Mouse (Mus musculus) ES-E14 (cell line): ENCODE measurements around the gene Msx1. TPM values are rescaled to one million over a fixed set of nuclear protein-coding genes. Genes with fewer than 3 reads are reported as not detected.

Experiments
- DNase-seq: peaks from one replicate; pipeline ENCODE4 v3.0.0-alpha.2; 2013; ENCODE audit warnings: low read depth, low spot score
- H3K27ac ChIP-seq: 2 replicates; pipeline ENCODE4 v1.5.1; 2012; ENCODE audit warnings: low read depth, mild to moderate bottlenecking, low read length, moderate library complexity, mixed read lengths; ENCODE audit not compliant: poor library complexity, insufficient read depth, severe bottlenecking
- H3K36me3 ChIP-seq: 2 replicates; pipeline ENCODE4 v1.6.1; 2012; ENCODE audit warnings: mild to moderate bottlenecking, low read length, moderate library complexity, mixed read lengths; ENCODE audit not compliant: control insufficient read depth, poor library complexity, insufficient read depth, severe bottlenecking
- H3K4me1 ChIP-seq, 2 experiments: fragments of 150-350 bp in 1 of 2; sonication (generic) in 1 of 2; 2 replicates each; pipeline ENCODE4 v1.6.1; 2012; ENCODE audit warnings: low read length in 2 of 2, mild to moderate bottlenecking in 1 of 2, mixed read lengths in 1 of 2; ENCODE audit not compliant: control insufficient read depth in 2 of 2, insufficient read depth in 2 of 2, poor library complexity in 1 of 2
- H3K4me3 ChIP-seq, 2 experiments: fragments of 150-350 bp in 1 of 2; sonication (generic) in 1 of 2; 2 replicates each; pipeline ENCODE4 v1.5.1; 2012; ENCODE audit warnings: low read length in 2 of 2, low read depth in 1 of 2, mild to moderate bottlenecking in 1 of 2, mixed read lengths in 1 of 2; ENCODE audit not compliant: insufficient read depth in 1 of 2, poor library complexity in 1 of 2, severe bottlenecking in 1 of 2
- H3K9ac ChIP-seq: 2 replicates; pipeline ENCODE4 v1.6.1; 2012; ENCODE audit warnings: low read depth, mild to moderate bottlenecking, low read length, mixed read lengths; ENCODE audit not compliant: poor library complexity, insufficient read depth, severe bottlenecking
- H3K9me3 ChIP-seq: fragments of 150-350 bp; sonication (generic); 2 replicates; pipeline ENCODE4 v1.6.1; 2012; ENCODE audit warnings: low read depth, mild to moderate bottlenecking, low read length; ENCODE audit not compliant: control insufficient read depth, insufficient read depth
- CHD2 ChIP-seq: IDR thresholded peaks from 2 replicates; pipeline ENCODE4 v1.6.1; 2014; ENCODE audit warnings: mild to moderate bottlenecking, low read depth, low read length, inconsistent platforms
- HCFC1 ChIP-seq: IDR thresholded peaks from 2 replicates; pipeline ENCODE4 v1.6.1; 2012; ENCODE audit warnings: low read length, inconsistent platforms, borderline replicate concordance; ENCODE audit not compliant: insufficient read depth
- MAFK ChIP-seq: IDR thresholded peaks from 2 replicates; pipeline ENCODE4 v1.6.1; 2014; ENCODE audit warnings: mild to moderate bottlenecking, low read depth, low read length, inconsistent platforms; ENCODE audit not compliant: insufficient read depth
- ZC3H11A ChIP-seq: IDR thresholded peaks from 2 replicates; pipeline ENCODE4 v1.6.1; 2012; ENCODE audit warnings: low read depth, mild to moderate bottlenecking, inconsistent platforms, low read length, borderline replicate concordance
- ZNF384 ChIP-seq: IDR thresholded peaks from 2 replicates; pipeline ENCODE4 v1.6.1; 2012; ENCODE audit warnings: low read depth, low read length, inconsistent platforms
- in situ Hi-C, 2 experiments: fragments of 600-800 bp; cut with MboI; formaldehyde crosslinking; loops; one replicate each; pipeline ENCODE4 v1.15.1; 2025; ENCODE audit warnings: low sequenced_read_pairs in 2 of 2, inconsistent platforms in 1 of 2; ENCODE audit not compliant: unreplicated experiment in 2 of 2
- total RNA-seq: library from RNA; depleted of rRNA; stranded (reverse); fragments of 300-350 nt; gene quantifications from 2 replicates; pipeline ENCODE4 v1.2.3, GENCODE M21; 2012

The Msx1 gene
- total RNA-seq, 1 experiment, result 2.1 TPM

DNA sequence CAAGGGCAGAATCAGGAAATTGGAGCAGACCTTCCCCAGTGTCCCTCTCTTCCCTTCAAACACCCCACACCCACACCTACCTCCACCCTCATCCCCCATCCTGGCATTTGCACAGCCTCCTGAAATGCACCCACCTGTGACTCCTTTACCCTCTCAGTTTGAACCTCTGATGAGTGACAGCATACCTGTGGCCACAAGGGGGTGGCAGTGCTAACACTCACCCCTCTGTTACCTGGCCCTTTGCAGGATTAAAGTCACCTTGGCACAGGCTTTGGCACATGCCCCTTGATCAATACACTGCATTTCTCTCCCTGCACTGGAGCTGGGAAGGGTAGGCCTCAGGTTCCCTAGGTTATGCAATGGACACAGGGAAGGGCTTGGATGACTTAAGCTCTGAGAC lies 10.2 kb downstream of the Msx1 start:
- Histone ChIP-seq H3K27ac (no peak overlapping the region), H3K4me1 (peaks cover 0 to 4% of the 10 kb centered on the region in 2 experiments; a peak in 2 of 4 replicates), H3K4me3 (no peak overlapping the region), H3K9me3 (no peaks in the 10 kb centered on the region), H3K9ac (no peak overlapping the region), H3K36me3 (no peaks in the 10 kb centered on the region)
- TF ChIP-seq ZNF384, result no peak
- TF ChIP-seq ZC3H11A, result no peak
- TF ChIP-seq HCFC1, result no peak
- no peak for TF ChIP-seq MAFK
- no peak for DNase-seq
- in situ Hi-C loops, result loop anchor here in 1 of 2 experiments (10.0 kb wide), 1 partner anchor 461 kb away; the partner anchor contains the start of gene Otop1

- no peaks in the 10 kb centered on the region for H3K4me1 ChIP-seq
- no peak for DNase-seq
- no peak overlapping the region for H3K27ac ChIP-seq
- no peak overlapping the region for H3K9ac ChIP-seq
- H3K4me3 ChIP-seq, result no peak overlapping the region
- in situ Hi-C loops, result no loop called here
- no peaks in the 10 kb centered on the region for H3K36me3 ChIP-seq
- H3K9me3 ChIP-seq, result no peaks in the 10 kb centered on the region
- TF ChIP-seq HCFC1 (no peak), CHD2 (no peak), ZC3H11A (no peak), MAFK (no peak), ZNF384 (no peak)
Measured at GRCm38 (mm10) chr5:37805291-37805690, 19.1 kb downstream of the Msx1 start.

DNA sequence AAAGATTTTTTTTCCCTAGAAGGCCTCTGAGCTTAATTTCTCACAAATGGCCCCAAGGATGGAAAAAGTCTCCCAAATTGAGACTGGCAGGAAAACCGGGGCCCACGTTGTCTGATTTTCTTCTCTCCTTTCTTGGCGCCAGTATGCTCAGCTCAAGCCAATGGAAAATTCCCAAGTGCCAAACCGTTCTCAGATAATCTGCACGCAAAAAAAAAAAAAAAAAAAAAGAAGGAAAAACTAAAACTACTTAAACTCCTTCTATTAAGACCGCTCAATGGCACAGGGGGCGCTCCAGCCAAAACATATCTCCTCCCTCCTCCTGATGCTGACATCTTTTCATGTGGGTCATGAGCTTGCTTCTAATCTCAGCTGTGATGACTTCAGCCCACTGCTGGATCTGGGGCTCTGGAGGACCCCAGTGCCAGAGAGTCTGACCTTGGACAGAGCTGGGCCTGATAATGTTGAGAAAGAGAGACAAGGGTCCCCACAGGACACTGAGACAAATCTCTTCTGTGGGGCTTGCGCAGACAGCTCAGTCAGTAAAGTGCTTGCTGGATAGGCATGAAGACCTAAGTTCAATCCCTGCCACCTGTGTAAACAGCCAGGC lies 19.8 kb downstream of the Msx1 start:
- TF ChIP-seq ZNF384, result no peak
- no peak for TF ChIP-seq ZC3H11A
- TF ChIP-seq HCFC1, result no peak
- no peak for TF ChIP-seq CHD2
- TF ChIP-seq MAFK, result no peak
- Histone ChIP-seq H3K36me3 (no peaks in the 10 kb centered on the region), H3K27ac (no peak overlapping the region), H3K9ac (no peak overlapping the region), H3K9me3 (no peaks in the 10 kb centered on the region), H3K4me1 (no peaks in the 10 kb centered on the region), H3K4me3 (no peak overlapping the region)
- in situ Hi-C loops, result no loop called here
- DNase-seq, result no peak

DNA sequence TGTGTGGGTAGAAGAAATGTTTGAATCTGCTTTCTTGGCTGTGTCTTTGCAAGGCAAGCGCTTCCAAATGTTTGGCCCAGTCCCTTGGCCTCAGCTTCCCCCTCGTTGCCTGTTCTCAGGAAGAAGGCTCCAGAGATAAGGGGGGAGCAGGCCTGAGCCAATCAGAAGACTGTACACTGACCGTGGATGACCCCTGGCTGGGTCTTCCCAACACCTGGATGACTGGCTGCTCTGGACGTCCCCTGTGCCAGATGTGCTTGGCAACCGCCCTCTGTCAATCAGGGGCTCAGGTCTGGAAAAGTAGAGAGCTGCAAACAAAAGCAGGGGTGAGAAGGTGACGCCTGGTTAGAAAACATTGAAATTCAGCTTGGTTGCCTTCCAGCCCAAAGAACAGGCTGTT lies 27.1 kb downstream of the Msx1 start:
- DNase-seq, result no peak
- H3K9ac ChIP-seq, result no peak overlapping the region
- in situ Hi-C loops, result no loop called here
- TF ChIP-seq HCFC1 (no peak), ZNF384 (no peak), CHD2 (no peak), ZC3H11A (no peak), MAFK (no peak)
- H3K4me3 ChIP-seq, result no peak overlapping the region
- no peak overlapping the region; the same call in 1 of the 2 replicates for H3K27ac ChIP-seq
- no peaks in the 10 kb centered on the region for H3K4me1 ChIP-seq
- H3K9me3 ChIP-seq, result no peaks in the 10 kb centered on the region
- no peaks in the 10 kb centered on the region for H3K36me3 ChIP-seq
